Mouse (Mus musculus) gastrocnemius, adult 2 months (tissue): ENCODE measurements around the gene Rnf138rt1. TPM values are rescaled to one million over a fixed set of nuclear protein-coding genes. Genes with fewer than 3 reads are reported as not detected.

Experiments used
- DNase-seq: peaks from one replicate; pipeline ENCODE4 v3.0.0; 2022
- H3K27ac ChIP-seq: fragments of 200-600 bp; 2 replicates; pipeline ENCODE4 v1.8.1; 2022; ENCODE audit warnings: mild to moderate bottlenecking
- H3K4me3 ChIP-seq: fragments of 200-600 bp; 2 replicates; pipeline ENCODE4 v1.8.1; 2022; ENCODE audit warnings: mild to moderate bottlenecking, moderate library complexity
- CTCF ChIP-seq: fragments of 200-600 bp; IDR thresholded peaks from 2 replicates; pipeline ENCODE4 v1.8.1; 2022; ENCODE audit warnings: antibody characterized with exemption, mild to moderate bottlenecking, moderate library complexity
- intact Hi-C: fragments of 180-260 bp; cut with DNase I; formaldehyde crosslinking; loops from one replicate; pipeline ENCODE4 v1.15.1; 2025
- long read RNA-seq, 2 experiments: library from polyadenylated mRNA; stranded (forward); transcript quantifications; one replicate each; pipeline ENCODE4 v2.0.0; 2021
- total RNA-seq, 2 experiments: library from RNA; stranded (reverse); gene quantifications; 2 replicates each; pipeline ENCODE4 v1.2.3; 2021

Rnf138rt1 gene
- total RNA-seq, result not detected
- long read RNA-seq, experiment 1, result 0 reads
- long read RNA-seq, experiment 2, result 0 reads

DNA sequence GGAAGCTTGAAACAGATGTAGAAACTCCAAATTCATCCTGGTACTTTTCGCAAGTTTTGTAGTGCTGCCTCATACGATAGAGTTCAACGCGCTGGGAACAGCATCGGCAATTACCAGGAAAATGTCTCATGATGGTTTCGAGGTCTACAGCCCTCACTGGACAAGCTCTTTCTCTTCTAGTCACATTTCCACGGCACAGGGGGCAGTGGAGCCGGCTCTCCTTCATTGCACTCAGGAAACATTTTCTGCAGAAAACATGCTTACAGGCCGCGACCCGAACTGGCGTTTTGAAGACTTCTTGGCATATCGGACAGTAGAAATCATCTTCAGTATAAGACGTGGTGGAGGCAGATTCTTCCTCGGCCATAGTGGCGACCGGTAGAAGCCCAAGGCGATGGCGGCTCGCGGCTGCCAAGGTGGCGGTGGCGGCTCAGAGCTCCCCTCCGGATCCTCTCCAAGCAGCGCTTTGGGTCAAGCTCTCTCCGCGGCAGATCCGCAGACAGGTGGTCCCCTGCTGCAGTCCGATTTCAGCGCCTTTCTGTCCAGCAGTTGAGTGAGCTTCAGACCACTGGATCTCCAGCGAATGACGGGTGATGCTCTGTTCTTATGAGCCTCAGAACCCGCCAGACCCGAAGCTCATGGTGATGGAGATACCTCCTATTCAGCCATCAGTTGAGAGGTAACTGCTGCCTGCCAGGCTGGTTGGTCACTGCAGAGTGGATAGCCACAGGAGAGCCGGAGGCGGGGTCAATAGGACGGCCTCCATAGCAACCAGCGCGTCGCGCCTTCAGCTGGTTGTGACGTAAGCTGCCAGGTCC, at the start of gene Rnf138rt1:
Rnf138rt1 (minus strand) TSS at position 713 of the 818 bp plus-strand sequence.
- peak; percentile 15 for DNase-seq

DNA sequence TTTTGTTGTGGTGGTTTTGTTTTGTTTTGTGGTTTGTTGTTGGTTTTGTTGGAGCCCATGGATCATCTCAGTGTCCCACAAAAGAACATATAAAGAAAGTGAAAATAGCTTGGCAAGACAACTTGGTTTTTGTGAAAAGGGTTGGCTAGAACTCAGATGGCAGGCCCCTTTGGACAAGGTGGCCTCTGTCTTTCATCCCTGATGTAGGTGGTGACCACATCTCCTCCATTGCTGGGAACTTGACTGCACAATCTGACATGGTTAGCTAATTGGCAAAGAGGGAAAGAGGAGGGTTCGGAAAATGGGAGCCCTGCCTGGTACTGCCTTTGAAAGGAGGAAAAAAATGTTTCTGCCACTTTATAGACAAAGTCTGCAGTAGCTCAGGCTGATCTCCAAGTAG, 46.1 kb upstream of the Rnf138rt1 start:
- no peak for DNase-seq
- no peak for TF ChIP-seq CTCF
- intact Hi-C loops, result no loop called here
- no peak overlapping the region for H3K4me3 ChIP-seq
- no peak overlapping the region for H3K27ac ChIP-seq

More for the DNA sequence above, at the start of gene Rnf138rt1:
- Histone ChIP-seq H3K4me3 (peak within 1 kb of the TSS; percentile 63), H3K27ac (no peak within 1 kb of the TSS)
- TF ChIP-seq CTCF, result no peak
- intact Hi-C loops, result no loop called here

DNA sequence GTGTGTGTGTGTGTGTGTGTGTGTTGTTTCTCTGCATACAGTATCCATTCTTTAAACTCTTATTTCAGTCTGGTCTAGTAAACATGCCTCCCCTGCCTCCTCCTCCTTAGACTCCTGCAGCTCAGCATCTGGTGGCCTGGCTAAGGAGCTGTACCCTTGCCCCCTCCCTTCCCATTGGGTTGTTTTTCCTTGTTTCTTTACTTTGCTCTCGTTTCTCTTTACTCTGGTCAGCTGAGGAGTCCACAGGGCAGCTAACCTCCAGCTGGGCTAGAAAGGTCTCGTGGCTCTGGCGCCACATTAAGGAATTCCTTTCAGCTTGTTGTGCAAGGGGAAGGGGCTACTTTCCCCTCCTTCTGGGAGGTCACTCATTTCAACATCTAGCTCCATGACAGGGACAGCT, 5.2 kb upstream of the Rnf138rt1 start:
- no peak for TF ChIP-seq CTCF
- no peak for DNase-seq
- Histone ChIP-seq H3K27ac (no peak overlapping the region), H3K4me3 (no peak overlapping the region)
- intact Hi-C loops, result no loop called here

DNA sequence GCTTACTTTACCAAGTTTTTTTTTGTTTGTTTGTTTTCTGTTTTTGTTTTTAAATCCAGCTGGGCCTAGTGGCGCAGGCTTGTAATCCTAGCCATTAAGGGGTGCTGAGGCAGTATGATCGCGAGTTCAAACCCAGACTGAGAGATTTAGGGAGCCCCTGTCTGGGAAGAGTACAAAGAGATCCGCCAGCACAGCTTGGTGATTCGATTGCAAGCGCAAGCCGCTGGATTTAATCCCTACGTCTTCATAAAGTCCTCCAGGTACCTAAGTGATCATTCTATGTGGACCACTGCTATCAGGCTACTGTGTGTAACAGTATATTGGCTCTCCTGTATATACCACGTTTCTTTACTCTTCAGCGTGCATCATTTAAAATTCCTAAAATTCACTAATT, 303 bp upstream of the Rnf138rt1 start:
- peak overlapping the region; percentile 63 for H3K4me3 ChIP-seq
- TF ChIP-seq CTCF, result no peak
- intact Hi-C loops, result no loop called here
- no peak for DNase-seq
- H3K27ac ChIP-seq, result no peak overlapping the region

DNA sequence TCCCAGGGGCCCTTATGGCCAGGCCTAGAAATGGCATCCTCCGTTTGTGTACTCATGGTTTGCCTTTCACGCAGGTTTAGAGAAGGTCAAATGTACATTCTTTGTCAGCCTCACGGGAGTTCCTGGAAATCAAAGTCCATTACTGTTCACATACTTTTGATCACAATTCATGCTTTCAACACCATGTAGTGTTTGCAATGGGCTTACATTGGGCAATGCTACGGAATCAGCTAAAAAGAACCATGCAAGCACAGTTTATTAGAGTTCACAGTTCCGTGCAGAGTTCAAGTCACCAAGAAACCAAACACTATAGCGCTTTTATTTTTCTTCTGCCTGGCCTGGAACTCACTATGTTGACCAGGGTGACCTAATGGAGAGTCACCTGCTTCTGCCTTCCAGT, 15.1 kb downstream of the Rnf138rt1 start:
- Histone ChIP-seq H3K4me3 (no peak overlapping the region), H3K27ac (no peak overlapping the region)
- intact Hi-C loops, result no loop called here
- no peak for DNase-seq
- no peak for TF ChIP-seq CTCF

DNA sequence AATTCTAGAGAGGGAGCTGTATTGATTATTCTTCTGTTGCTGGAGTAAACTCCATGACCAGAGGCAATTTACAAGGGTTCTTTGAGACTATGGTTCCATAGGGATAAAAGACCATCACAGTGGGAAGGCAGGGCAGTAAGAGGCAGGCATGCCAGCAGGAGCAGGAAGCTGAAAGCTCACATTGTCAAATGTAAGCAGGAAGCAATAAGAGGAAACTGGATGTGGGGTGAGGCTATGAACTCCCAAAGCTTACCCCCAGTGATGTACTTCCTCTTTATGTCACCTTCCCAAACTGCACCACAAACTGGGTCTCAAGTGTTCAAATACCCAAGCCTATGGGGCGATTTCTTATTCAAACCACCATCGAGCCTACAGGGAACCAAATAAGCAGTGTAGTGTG, 17.2 kb downstream of the Rnf138rt1 start:
- DNase-seq, result no peak
- Histone ChIP-seq H3K4me3 (no peak overlapping the region), H3K27ac (no peak overlapping the region)
- intact Hi-C loops, result no loop called here
- no peak for TF ChIP-seq CTCF

DNA sequence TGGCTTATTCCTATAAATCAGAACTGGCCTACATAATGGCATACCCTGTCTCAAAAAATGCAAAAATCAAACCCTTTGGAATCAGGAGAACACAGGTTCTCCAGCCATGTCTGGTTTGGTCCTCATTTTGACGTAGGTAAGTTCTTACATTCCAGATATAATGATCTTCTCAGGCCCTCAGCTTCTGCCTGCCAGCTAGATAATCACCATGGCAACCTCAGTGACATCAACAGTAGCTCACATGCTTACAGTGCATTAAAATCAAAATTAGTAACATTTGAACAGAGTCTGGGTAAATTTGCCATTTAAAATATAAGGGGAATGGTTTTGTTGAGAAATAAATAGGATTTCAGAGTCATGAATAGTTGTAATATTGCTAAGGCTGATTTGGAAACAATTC, 22.2 kb downstream of the Rnf138rt1 start:
- no peak for TF ChIP-seq CTCF
- Histone ChIP-seq H3K27ac (no peak overlapping the region), H3K4me3 (no peak overlapping the region)
- no peak for DNase-seq
- intact Hi-C loops, result no loop called here

DNA sequence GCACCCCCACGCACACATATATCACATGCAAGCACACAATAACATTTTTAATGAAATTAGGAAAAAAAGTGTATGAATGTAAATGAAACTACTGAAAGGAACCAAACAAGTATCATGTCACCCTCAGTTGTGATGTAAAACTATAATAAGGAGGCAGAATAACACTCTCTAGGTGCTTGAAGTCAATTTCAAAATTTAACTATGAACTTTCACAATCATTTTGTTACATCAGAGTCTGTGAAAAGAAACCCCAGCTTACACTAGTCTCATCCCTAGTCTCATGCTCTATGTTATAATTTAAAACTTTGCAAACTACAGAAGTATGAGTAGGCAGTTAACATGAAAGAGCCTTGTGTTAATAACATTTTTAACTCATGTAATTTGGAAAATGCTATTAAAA, 27.0 kb downstream of the Rnf138rt1 start:
- no peak for TF ChIP-seq CTCF
- no peak for DNase-seq
- Histone ChIP-seq H3K4me3 (no peak overlapping the region), H3K27ac (no peak overlapping the region)
- intact Hi-C loops, result no loop called here

DNA sequence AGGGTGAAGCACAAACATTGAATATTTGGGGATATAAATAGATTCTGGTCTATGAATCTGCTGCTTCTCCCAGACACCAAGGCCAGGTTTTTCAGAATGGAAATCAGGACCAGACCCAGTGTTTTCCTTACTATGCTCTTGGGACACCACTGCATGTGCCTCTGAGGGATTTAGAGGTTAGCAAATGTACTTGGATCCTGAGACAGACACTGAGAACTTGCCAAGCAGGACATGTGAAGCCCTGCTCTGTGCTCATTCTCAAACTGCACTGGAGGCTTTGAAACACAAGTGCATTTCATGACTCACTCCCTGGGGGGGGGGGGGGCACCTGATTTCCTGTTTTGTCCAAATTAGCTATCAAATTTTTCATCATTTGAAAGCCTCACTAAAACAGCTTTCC, 37.5 kb downstream of the Rnf138rt1 start:
- Histone ChIP-seq H3K27ac (no peak overlapping the region; the same call in 1 of the 2 replicates), H3K4me3 (no peak overlapping the region)
- intact Hi-C loops, result no loop called here
- peak; percentile 29 for DNase-seq
- no peak for TF ChIP-seq CTCF

DNA sequence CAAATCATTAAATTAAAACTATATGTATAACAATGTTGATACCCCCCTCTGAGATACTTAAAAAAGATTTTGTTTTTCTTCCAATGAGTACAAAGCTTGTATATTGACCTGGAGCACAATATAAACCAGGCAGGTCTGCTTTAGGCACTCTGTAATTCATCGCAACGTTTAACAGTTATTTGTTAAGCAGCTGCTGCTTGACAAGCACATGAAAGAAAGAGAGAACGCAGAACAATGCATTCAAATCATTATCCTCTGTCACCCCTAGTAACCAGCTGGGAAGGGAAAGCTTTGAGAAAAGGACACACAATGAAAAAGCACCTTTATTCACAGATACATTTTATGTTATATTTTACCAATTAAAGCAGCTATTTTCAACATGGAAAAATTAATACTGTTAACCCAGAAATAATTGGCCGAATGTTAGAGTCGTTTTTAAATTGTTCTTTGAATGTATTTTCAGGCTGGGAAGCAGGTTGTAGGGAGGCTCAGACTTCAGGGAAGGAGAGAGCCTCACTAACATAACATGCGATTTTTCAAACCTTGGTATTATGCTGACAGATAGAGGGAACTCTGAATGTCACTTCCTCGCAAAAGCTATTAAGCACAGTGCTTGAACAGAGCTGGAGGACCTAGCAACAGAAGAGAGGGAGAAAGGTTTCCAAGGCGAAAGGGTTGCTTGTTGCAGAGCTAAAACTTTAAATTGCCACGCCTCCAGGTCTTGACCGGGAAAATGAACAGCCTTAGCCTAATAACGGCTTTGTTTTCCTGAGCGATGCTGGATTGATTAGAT, 38.1 kb downstream of the Rnf138rt1 start:
- Histone ChIP-seq H3K4me3 (no peak overlapping the region), H3K27ac (peak overlapping the region; percentile 24; the same call in 1 of the 2 replicates)
- intact Hi-C loops, result no loop called here
- no peak for TF ChIP-seq CTCF
- DNase-seq, result no peak

DNA sequence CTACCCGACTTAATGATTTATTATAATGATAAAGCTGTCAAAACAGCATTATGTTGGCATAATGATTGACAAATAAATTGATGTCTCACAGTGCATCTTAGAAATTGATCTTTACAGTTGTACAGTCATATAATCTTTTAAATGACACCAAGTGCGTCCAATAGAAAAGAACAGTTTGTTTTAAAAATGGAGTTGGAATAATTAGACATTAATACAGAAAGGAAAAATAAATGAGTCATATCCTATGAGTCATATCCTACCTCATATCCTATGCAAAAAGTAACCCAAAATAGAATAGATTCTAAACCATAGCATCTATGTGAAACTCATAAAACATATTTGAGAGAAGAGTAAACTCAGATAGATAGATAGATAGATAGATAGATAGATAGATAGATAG, 40.5 kb downstream of the Rnf138rt1 start:
- no peak for TF ChIP-seq CTCF
- Histone ChIP-seq H3K4me3 (no peak overlapping the region), H3K27ac (no peak overlapping the region)
- no peak for DNase-seq
- intact Hi-C loops, result no loop called here

Other genes starting within 250 kb of the Rnf138rt1 start
- gene Grpr, start 211.7 kb downstream of the Rnf138rt1 start, total RNA-seq, result not detected
- gene Ap1s2, start 147.7 kb upstream of the Rnf138rt1 start, total RNA-seq, result 10 to 100 TPM; 25.9 to 32.3 TPM
- 10 to 100 TPM; 12.8 to 18.0 TPM for gene Zrsr2, start 197.3 kb upstream of the Rnf138rt1 start, total RNA-seq